Mouse (Mus musculus): ENCODE results near the gene 1110059G10Rik. TPM values are rescaled to one million over a fixed set of nuclear protein-coding genes. Genes with fewer than 3 reads are reported as not detected.
A peak's percentile ranks its signal among the peaks of the same experiment; 100 is the strongest.

Gene 1110059G10Rik
- polyA plus RNA-seq (2014; fragmentation: Nextera tagmentation; extraction: Ambion mirVana) = 35.2 and 38.0 TPM in 2 replicates

DNA sequence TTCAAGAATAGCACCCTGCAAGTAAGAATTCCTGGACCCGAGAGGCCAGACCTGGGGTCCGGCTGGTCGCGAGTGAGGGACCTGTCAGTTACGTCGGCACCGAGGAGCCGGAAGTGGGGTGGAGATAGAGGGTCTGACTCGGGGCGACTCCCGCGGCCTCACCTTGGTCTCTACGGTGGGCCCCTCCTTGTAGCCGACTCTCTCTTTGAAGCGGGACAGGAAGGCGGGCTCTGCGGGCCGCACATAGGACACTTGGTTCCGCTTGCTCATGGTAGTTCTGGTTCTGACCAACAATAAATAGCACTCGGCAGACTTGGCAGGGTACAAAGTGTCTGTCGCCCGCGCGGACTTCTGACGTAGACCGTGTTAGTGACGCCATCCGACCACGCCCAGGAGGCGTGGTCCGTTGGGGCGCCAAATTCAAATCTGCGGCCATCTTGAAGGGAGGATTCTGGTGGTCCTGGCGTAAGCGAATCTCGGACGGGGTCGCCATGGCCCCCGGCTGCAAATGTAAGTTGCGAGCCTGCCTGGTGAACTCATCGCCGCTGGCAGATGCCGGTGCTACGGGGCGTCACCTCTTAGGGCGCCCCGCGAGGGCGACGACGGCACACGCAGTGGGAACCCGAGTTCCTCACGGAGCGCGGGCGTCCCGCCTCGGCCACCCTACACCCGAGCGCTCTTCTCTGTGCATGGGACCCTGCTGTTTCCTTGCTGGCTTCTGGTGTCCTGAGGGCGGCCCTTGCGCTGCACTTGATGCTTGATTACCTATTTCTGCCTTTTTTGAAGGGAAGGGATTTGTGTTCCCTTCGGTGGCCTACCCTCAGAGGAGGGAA lies at the start of gene 1110059G10Rik, which contains the start of gene Kif15:
Gene 1110059G10Rik (minus strand): TSS at position 358 of the 833 bp plus-strand sequence.
Gene Kif15 (plus strand): TSS at position 404 of the 833 bp plus-strand sequence.
- DNase-seq (ENCODE audit: low spot score) = peak; percentile 100
- under 1% methylated on average over 60 of the region's 64 CpGs for WGBS
- H3K4me3 ChIP-seq (ENCODE audit: low read depth, low read length) = peak within 1 kb of the TSS; percentile 99
- peak within 1 kb of the TSS; percentile 51 for H3K27ac ChIP-seq (ENCODE audit: low read depth)
- peaks cover 14% of the 10 kb centered on the region for H3K4me1 ChIP-seq (replicated peaks; ENCODE audit: control insufficient read depth, insufficient read depth, low read length)
- H3K4me2 ChIP-seq (ENCODE audit: low read length) = peak within 1 kb of the TSS; percentile 94
- no peaks in the 10 kb centered on the region for H3K27me3 ChIP-seq (replicated peaks; ENCODE audit: control insufficient read depth, insufficient read depth, low read length)
- H3K9ac ChIP-seq (ENCODE audit: low read length) = peak within 1 kb of the TSS; percentile 79
- ATAC-seq (replicated peaks; ENCODE audit: low FRiP score, low TSS enrichment, low read depth) = peak; percentile 97
- peaks cover 15% of the 10 kb centered on the region for H3K36me3 ChIP-seq (ENCODE audit: control insufficient read depth, insufficient read depth, low read length)
- no peaks in the 10 kb centered on the region for H3K9me3 ChIP-seq (ENCODE audit: control insufficient read depth, low read length)

DNA sequence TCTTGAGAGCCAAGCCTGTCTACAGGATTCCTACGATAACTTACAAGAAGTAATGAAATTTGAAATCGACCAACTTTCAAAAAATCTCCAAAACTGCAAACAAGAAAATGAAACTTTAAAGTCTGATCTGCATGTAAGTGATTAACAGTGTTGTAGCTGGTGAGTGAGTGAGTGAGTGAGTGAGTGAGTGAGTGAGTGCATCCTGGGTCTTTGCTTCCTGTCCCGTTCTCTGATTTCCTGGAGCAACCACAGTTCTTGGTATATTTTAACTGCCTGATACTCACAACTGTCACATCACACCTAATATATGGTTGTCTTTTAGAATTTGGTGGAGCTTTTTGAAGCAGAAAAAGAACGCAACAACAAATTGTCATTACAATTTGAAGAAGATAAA lies 48.4 kb upstream of the 1110059G10Rik start:
- 94% methylated on average over 4 of the region's 4 CpGs for WGBS
- Histone ChIP-seq H3K27ac (ENCODE audit: low read depth) (no peak overlapping the region), H3K4me2 (ENCODE audit: low read length) (no peak overlapping the region), H3K36me3 (ENCODE audit: control insufficient read depth, insufficient read depth, low read length) (peaks cover 89% of the 10 kb centered on the region), H3K27me3 (replicated peaks; ENCODE audit: control insufficient read depth, insufficient read depth, low read length) (no peaks in the 10 kb centered on the region), H3K9ac (ENCODE audit: low read length) (no peak overlapping the region), H3K4me1 (replicated peaks; ENCODE audit: control insufficient read depth, insufficient read depth, low read length) (no peaks in the 10 kb centered on the region), H3K9me3 (ENCODE audit: control insufficient read depth, low read length) (no peaks in the 10 kb centered on the region), H3K4me3 (ENCODE audit: low read depth, low read length) (no peak overlapping the region)
- DNase-seq (ENCODE audit: low spot score) (no peak), ATAC-seq (replicated peaks; ENCODE audit: low FRiP score, low TSS enrichment, low read depth) (no peak)

DNA sequence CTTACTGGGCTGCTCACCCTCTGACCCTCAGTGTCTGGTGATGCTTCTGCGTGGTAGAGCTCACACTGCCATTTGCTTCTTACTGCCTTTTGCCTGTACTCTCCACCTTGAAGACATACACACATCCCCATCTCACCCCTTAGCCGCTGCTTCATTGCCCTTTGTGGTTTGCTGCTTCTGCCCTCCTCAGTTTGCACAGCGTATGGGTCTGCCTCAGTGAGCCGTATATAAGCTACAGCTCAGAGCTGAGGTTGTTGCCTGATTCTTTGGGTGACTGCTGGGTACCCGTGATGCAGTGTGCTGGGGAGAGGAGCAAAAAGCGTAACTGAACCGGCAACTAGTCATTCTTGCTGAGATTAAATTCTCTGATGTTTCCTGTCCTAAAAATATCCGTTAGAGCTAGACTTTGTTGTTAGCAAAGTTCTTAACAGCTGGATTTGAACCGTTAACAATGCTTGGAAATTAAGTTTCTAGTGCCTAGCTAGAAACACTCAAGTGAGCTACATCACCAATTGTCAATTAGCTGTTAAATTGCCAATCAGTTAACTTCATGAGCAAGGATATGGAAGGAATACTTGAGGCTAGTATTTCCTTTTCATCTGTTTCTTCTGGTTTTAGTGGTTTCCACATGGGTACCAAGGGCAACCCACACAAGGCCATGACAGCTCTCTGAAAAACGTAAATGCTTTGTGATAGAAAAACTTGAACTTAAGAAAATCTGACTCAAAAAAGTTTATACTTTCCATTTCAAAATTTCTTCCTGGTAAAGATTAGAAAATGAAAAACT lies 47.8 kb upstream of the 1110059G10Rik start:
- Histone ChIP-seq H3K36me3 (ENCODE audit: control insufficient read depth, insufficient read depth, low read length) (peaks cover 89% of the 10 kb centered on the region), H3K4me1 (replicated peaks; ENCODE audit: control insufficient read depth, insufficient read depth, low read length) (no peaks in the 10 kb centered on the region), H3K27ac (ENCODE audit: low read depth) (no peak overlapping the region), H3K27me3 (replicated peaks; ENCODE audit: control insufficient read depth, insufficient read depth, low read length) (no peaks in the 10 kb centered on the region), H3K9ac (ENCODE audit: low read length) (no peak overlapping the region), H3K9me3 (ENCODE audit: control insufficient read depth, low read length) (no peaks in the 10 kb centered on the region), H3K4me3 (ENCODE audit: low read depth, low read length) (no peak overlapping the region), H3K4me2 (ENCODE audit: low read length) (no peak overlapping the region)
- DNase-seq (ENCODE audit: low spot score) (no peak), ATAC-seq (replicated peaks; ENCODE audit: low FRiP score, low TSS enrichment, low read depth) (no peak)
- 95% methylated on average over 10 of the region's 10 CpGs for WGBS

DNA sequence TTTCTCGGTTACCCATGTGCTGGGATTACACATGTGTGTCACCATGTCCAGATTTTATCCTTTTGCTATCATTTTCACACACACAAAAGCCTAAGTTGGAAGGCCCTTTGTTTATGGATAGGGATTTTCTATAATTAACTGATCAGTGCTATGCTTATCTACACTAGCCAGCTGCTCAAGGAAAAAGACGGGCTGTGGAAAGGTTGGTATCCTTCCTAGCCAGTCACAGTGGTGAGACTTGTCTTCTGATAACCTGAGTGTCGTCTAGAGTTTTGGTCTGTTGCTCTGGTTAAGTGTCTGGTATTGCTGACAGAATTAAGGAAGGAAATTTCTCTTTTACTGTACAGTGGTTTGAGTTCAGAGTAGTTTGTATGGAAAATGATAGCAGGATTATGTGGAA lies 21.9 kb downstream of the 1110059G10Rik start:
- no peak overlapping the region for H3K9ac ChIP-seq (ENCODE audit: low read length)
- no peak overlapping the region for H3K4me2 ChIP-seq (ENCODE audit: low read length)
- H3K36me3 ChIP-seq (ENCODE audit: control insufficient read depth, insufficient read depth, low read length) = peaks cover 75% of the 10 kb centered on the region
- ATAC-seq (replicated peaks; ENCODE audit: low FRiP score, low TSS enrichment, low read depth) = no peak
- H3K9me3 ChIP-seq (ENCODE audit: control insufficient read depth, low read length) = peaks cover 8% of the 10 kb centered on the region
- WGBS = 93% methylated on average over 3 of the region's 3 CpGs
- no peak for DNase-seq (ENCODE audit: low spot score)
- peaks cover under 1% of the 10 kb centered on the region for H3K4me1 ChIP-seq (replicated peaks; ENCODE audit: control insufficient read depth, insufficient read depth, low read length)
- H3K4me3 ChIP-seq (ENCODE audit: low read depth, low read length) = no peak overlapping the region
- H3K27me3 ChIP-seq (replicated peaks; ENCODE audit: control insufficient read depth, insufficient read depth, low read length) = no peaks in the 10 kb centered on the region
- no peak overlapping the region for H3K27ac ChIP-seq (ENCODE audit: low read depth)

DNA sequence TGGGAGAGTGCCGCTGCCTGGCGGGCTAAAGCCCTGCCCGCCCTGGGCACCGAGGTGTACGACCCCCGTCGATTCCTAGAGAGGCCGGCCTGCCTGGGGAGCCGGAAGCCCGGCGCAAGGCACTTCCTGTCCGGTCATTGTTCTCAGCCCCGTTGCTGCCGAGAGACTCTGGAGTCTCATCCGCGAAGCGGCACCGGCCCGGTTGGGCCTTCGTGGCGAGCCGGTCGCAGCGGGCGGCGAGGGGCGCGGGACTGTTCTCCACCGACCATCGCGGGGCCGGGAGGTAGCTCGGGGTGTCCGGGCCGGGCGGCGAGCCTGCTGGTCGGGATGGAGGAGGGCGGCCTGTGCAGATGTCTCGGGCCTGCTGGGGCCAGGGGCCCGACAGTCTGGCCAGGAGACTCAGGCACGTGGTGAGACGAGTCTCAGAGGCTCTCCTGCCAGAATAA lies 27.8 kb downstream of the 1110059G10Rik start, which contains the start of gene Zfp105:
Gene Zfp105 (plus strand): TSS at position 137 of the 446 bp plus-strand sequence.
- WGBS = 1% methylated on average over 43 of the region's 43 CpGs
- H3K4me1 ChIP-seq (replicated peaks; ENCODE audit: control insufficient read depth, insufficient read depth, low read length) = peaks cover 4% of the 10 kb centered on the region
- ATAC-seq (replicated peaks; ENCODE audit: low FRiP score, low TSS enrichment, low read depth) (peak; percentile 97), DNase-seq (ENCODE audit: low spot score) (peak; percentile 89)
- peak within 1 kb of the TSS; percentile 74 for H3K4me2 ChIP-seq (ENCODE audit: low read length)
- H3K9ac ChIP-seq (ENCODE audit: low read length) = peak within 1 kb of the TSS; percentile 96
- no peaks in the 10 kb centered on the region for H3K9me3 ChIP-seq (ENCODE audit: control insufficient read depth, low read length)
- peaks cover 34% of the 10 kb centered on the region for H3K36me3 ChIP-seq (ENCODE audit: control insufficient read depth, insufficient read depth, low read length)
- H3K27ac ChIP-seq (ENCODE audit: low read depth) = peak within 1 kb of the TSS; percentile 76
- H3K27me3 ChIP-seq (replicated peaks; ENCODE audit: control insufficient read depth, insufficient read depth, low read length) = no peaks in the 10 kb centered on the region
- peak within 1 kb of the TSS; percentile 69 for H3K4me3 ChIP-seq (ENCODE audit: low read depth, low read length)

DNA sequence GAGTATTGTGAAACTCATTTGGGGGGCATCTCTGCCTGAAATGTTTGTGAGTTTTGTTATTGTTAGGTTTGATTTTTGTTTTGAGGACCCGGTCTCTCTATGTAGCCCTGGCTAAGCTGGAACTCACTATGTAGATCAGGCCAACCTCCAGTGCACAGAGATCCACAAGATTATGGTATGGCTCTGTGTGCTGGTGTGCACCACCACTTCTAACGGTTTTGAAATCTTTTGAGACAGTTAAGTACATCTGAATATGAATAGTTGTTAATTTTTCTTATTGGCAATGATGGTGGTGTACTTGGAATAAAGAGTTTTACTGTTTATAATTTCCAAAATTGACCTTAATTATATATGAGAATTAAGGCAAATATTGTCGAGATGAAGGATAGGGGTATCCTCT lies 28.4 kb downstream of the 1110059G10Rik start:
- H3K9me3 ChIP-seq (ENCODE audit: control insufficient read depth, low read length) = no peaks in the 10 kb centered on the region
- H3K9ac ChIP-seq (ENCODE audit: low read length) = peak overlapping the region; percentile 96
- no peak overlapping the region for H3K27ac ChIP-seq (ENCODE audit: low read depth)
- H3K4me2 ChIP-seq (ENCODE audit: low read length) = peak overlapping the region; percentile 74
- peaks cover 4% of the 10 kb centered on the region for H3K4me1 ChIP-seq (replicated peaks; ENCODE audit: control insufficient read depth, insufficient read depth, low read length)
- ATAC-seq (replicated peaks; ENCODE audit: low FRiP score, low TSS enrichment, low read depth) (no peak), DNase-seq (ENCODE audit: low spot score) (no peak)
- peaks cover 29% of the 10 kb centered on the region for H3K36me3 ChIP-seq (ENCODE audit: control insufficient read depth, insufficient read depth, low read length)
- WGBS = 22% methylated on average over 3 of the region's 3 CpGs
- peak overlapping the region; percentile 69 for H3K4me3 ChIP-seq (ENCODE audit: low read depth, low read length)
- no peaks in the 10 kb centered on the region for H3K27me3 ChIP-seq (replicated peaks; ENCODE audit: control insufficient read depth, insufficient read depth, low read length)

DNA sequence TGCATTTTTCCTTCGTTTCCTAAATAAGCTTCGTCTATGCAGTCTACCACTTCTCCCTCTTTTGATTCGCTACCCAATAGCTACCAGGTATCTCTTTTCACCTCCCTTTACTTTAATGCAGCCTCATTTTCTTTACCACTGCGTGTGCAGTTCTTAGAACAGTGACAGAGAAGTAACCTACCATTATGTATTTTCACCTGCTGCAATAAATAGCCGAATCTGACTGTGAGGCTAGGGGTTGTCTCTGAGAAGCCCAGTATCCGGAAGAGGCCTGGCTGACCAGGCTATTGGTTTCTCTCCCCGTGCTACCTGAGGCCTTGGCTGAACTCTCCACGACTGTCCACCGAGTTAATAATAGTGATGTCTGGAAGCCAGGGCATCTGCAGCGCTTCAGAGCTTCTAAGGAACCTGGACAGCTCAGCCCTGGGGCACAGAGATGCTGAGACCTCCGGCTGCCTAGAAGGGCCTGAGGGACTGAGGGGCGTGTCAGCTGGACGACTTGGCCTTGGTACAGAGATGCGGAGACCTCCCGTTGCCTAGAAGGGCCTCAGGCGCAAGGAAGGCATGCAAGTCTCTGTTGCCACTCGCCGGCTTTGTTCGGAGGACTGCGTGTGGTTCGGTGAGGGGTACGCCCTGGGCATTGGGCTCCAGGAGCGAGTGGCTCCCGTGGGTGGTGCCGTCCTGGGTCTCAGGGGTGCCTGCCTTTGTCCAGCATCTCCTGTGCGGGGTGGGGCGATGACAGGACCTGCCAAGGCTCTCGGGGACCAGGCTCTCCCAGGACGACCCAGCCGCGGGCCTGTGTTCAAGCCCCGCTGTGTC lies 47.9 kb downstream of the 1110059G10Rik start:
- H3K4me2 ChIP-seq (ENCODE audit: low read length) = peak overlapping the region; percentile 79
- peak; percentile 93 for ATAC-seq (replicated peaks; ENCODE audit: low FRiP score, low TSS enrichment, low read depth)

DNA sequence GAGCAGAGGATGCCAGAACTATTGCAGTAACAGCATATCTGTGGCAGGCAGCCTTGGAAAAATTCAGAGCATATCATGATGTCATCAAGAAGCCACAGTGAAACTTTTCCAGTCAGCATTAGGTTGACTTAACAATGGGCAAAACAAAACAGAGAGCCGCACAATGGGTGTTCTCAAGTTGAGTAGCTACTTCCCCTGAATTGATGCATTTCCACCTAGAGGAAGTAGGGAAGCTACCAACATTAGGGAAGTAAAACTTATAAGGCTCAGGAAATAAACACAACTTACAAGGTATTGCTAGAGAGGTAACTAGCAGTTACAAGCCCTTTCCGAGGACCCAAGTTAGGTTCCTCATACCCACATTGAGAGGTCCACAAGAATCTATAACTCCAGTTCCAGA lies 49.8 kb downstream of the 1110059G10Rik start:
- Histone ChIP-seq H3K4me3 (ENCODE audit: low read depth, low read length) (no peak overlapping the region), H3K4me1 (replicated peaks; ENCODE audit: control insufficient read depth, insufficient read depth, low read length) (no peaks in the 10 kb centered on the region; the same call in 1 of the 2 replicates), H3K9ac (ENCODE audit: low read length) (no peak overlapping the region), H3K27ac (ENCODE audit: low read depth) (no peak overlapping the region), H3K9me3 (ENCODE audit: control insufficient read depth, low read length) (no peaks in the 10 kb centered on the region), H3K4me2 (ENCODE audit: low read length) (no peak overlapping the region), H3K27me3 (replicated peaks; ENCODE audit: control insufficient read depth, insufficient read depth, low read length) (no peaks in the 10 kb centered on the region), H3K36me3 (ENCODE audit: control insufficient read depth, insufficient read depth, low read length) (no peaks in the 10 kb centered on the region)
- DNase-seq (ENCODE audit: low spot score) (no peak), ATAC-seq (replicated peaks; ENCODE audit: low FRiP score, low TSS enrichment, low read depth) (no peak)
- WGBS = 90% methylated on average over 2 of the region's 2 CpGs

More for the DNA sequence above, 47.9 kb downstream of the 1110059G10Rik start:
- no peak overlapping the region for H3K27ac ChIP-seq (ENCODE audit: low read depth)
- peak overlapping the region; percentile 56 for H3K4me3 ChIP-seq (ENCODE audit: low read depth, low read length)
- H3K27me3 ChIP-seq (replicated peaks; ENCODE audit: control insufficient read depth, insufficient read depth, low read length) = no peaks in the 10 kb centered on the region
- no peaks in the 10 kb centered on the region; the same call in 1 of the 2 replicates for H3K4me1 ChIP-seq (replicated peaks; ENCODE audit: control insufficient read depth, insufficient read depth, low read length)
- WGBS = 15% methylated on average over 32 of the region's 32 CpGs
- peak overlapping the region; percentile 60 for H3K9ac ChIP-seq (ENCODE audit: low read length)
- H3K9me3 ChIP-seq (ENCODE audit: control insufficient read depth, low read length) = peaks cover 4% of the 10 kb centered on the region; the same call in 1 of the 2 replicates
- H3K36me3 ChIP-seq (ENCODE audit: control insufficient read depth, insufficient read depth, low read length) = 0 out of 2 replicates have a peak, but pooled peaks cover 3% of the 10 kb centered on the region
- peak; percentile 85 for DNase-seq (ENCODE audit: low spot score)

Measured in intestine, embryonic 14.5 days (tissue).